Mouse (Mus musculus) limb, embryonic 11.5 days (tissue): ENCODE measurements around the gene Mrpl39. TPM values are rescaled to one million over a fixed set of nuclear protein-coding genes. Genes with fewer than 3 reads are reported as not detected.

Experiments used
- ATAC-seq: fragments of 200-750 bp; cut with Nextera tagmentation; 2 replicates; pipeline ENCODE4 v1.8.0; 2017; ENCODE audit warnings: low read depth; ENCODE audit not compliant: insufficient number of reproducible peaks, low FRiP score, low TSS enrichment
- DNase-seq: peaks from one replicate; pipeline ENCODE4 v3.0.0-alpha.2; 2015; ENCODE audit warnings: low spot score
- H3K27ac ChIP-seq: fragments of 300-500 bp; sonication (generic); replicated peaks from 2 replicates; pipeline ENCODE4 v1.5.1; 2014; ENCODE audit warnings: low read depth, mild to moderate bottlenecking, low read length
- H3K27me3 ChIP-seq: fragments of 300-500 bp; sonication (generic); 2 replicates; pipeline ENCODE4 v1.6.1; 2014; ENCODE audit warnings: mild to moderate bottlenecking, low read length, mixed read lengths; ENCODE audit not compliant: control insufficient read depth, insufficient read depth
- H3K36me3 ChIP-seq: fragments of 300-500 bp; sonication (generic); 2 replicates; pipeline ENCODE4 v1.6.1; 2014; ENCODE audit warnings: mild to moderate bottlenecking, low read length, moderate library complexity, mixed read lengths; ENCODE audit not compliant: control insufficient read depth, insufficient read depth
- H3K4me1 ChIP-seq: fragments of 300-500 bp; sonication (generic); 2 replicates; pipeline ENCODE4 v1.6.1; 2014; ENCODE audit warnings: low read length, mixed read lengths; ENCODE audit not compliant: control insufficient read depth, insufficient read depth
- H3K4me2 ChIP-seq: fragments of 300-500 bp; sonication (generic); 2 replicates; pipeline ENCODE4 v1.6.1; 2014; ENCODE audit warnings: low read depth, mild to moderate bottlenecking, moderate library complexity; ENCODE audit not compliant: severe bottlenecking
- H3K4me3 ChIP-seq: fragments of 300-500 bp; sonication (generic); 2 replicates; pipeline ENCODE4 v1.5.1; 2014; ENCODE audit warnings: low read depth, low read length
- H3K9ac ChIP-seq: fragments of 300-500 bp; sonication (generic); 2 replicates; pipeline ENCODE4 v1.6.1; 2014; ENCODE audit warnings: mild to moderate bottlenecking, low read length
- H3K9me3 ChIP-seq: fragments of 300-500 bp; sonication (generic); 2 replicates; pipeline ENCODE4 v1.6.1; 2016; ENCODE audit warnings: low read length; ENCODE audit not compliant: control insufficient read depth
- WGBS: fragments of 180-500 bp; shearing (Covaris S2); extraction: QIAGEN DNeasy Blood & Tissue Kit; methylation state at CpG from one replicate; pipeline ENCODE4 v1.1.7; 2014; 5-methylcytosine and 5-hydroxymethylcytosine counted together
- polyA plus RNA-seq: library from polyadenylated mRNA; unstranded; fragments of >200 nt; fragmentation: Nextera tagmentation; extraction: Ambion mirVana; gene quantifications from 2 replicates; pipeline ENCODE4 v1.2.1, GENCODE M21; 2014

Gene Mrpl39
- polyA plus RNA-seq, 1 experiment from 2014 or later, result 52.6 TPM

GRCm38 (mm10) chr16:84774761-84775231 lies 39.3 kb upstream of the Mrpl39 start:
- peak overlapping the region; percentile 98 for H3K4me2 ChIP-seq
- WGBS, result under 1% methylated on average over 23 of the region's 23 CpGs
- peak; percentile 67 for DNase-seq
- H3K27me3 ChIP-seq, result peaks cover 11% of the 10 kb centered on the region; the same call in 1 of the 2 replicates
- no peaks in the 10 kb centered on the region for H3K36me3 ChIP-seq
- H3K4me3 ChIP-seq, result peak overlapping the region; percentile 61
- peak overlapping the region; percentile 31; the same call in 1 of the 2 replicates for H3K9ac ChIP-seq
- no peaks in the 10 kb centered on the region for H3K9me3 ChIP-seq
- no peak for ATAC-seq
- H3K4me1 ChIP-seq, result no peaks in the 10 kb centered on the region
- no peak overlapping the region for H3K27ac ChIP-seq

- peaks cover 11% of the 10 kb centered on the region; the same call in 1 of the 2 replicates for H3K27me3 ChIP-seq
- no peaks in the 10 kb centered on the region for H3K4me1 ChIP-seq
- WGBS, result under 1% methylated on average over 43 of the region's 43 CpGs
- ATAC-seq (peak; percentile 81), DNase-seq (peak; percentile 76)
- H3K9me3 ChIP-seq, result no peaks in the 10 kb centered on the region
- peak within 1 kb of the TSS; percentile 61 for H3K4me3 ChIP-seq
- H3K4me2 ChIP-seq, result peak within 1 kb of the TSS; percentile 98
- no peaks in the 10 kb centered on the region for H3K36me3 ChIP-seq
- peak within 1 kb of the TSS; percentile 66 for H3K9ac ChIP-seq
- H3K27ac ChIP-seq, result no peak within 1 kb of the TSS
Measured at GRCm38 (mm10) chr16:84774003-84774703, 38.6 kb upstream of the Mrpl39 start, which contains the start of gene Jam2. Gene Jam2, plus strand, starts transcription at chr16:84774123.

- Histone ChIP-seq H3K4me3 (peak overlapping the region; percentile 61), H3K4me1 (no peaks in the 10 kb centered on the region), H3K9ac (peak overlapping the region; percentile 66; the same call in 1 of the 2 replicates), H3K4me2 (peak overlapping the region; percentile 98), H3K36me3 (no peaks in the 10 kb centered on the region), H3K9me3 (no peaks in the 10 kb centered on the region), H3K27me3 (peaks cover 11% of the 10 kb centered on the region; the same call in 1 of the 2 replicates), H3K27ac (no peak overlapping the region)
- DNase-seq (no peak), ATAC-seq (no peak)
- WGBS, result 3% methylated on average over 15 of the region's 15 CpGs
Measured at GRCm38 (mm10) chr16:84773268-84773861, 37.8 kb upstream of the Mrpl39 start.

GRCm38 (mm10) chr16:84772496-84773267 lies 37.1 kb upstream of the Mrpl39 start:
- no peaks in the 10 kb centered on the region for H3K9me3 ChIP-seq
- no peak overlapping the region for H3K27ac ChIP-seq
- H3K36me3 ChIP-seq, result no peaks in the 10 kb centered on the region
- H3K4me1 ChIP-seq, result no peaks in the 10 kb centered on the region
- H3K27me3 ChIP-seq, result peaks cover 11% of the 10 kb centered on the region; the same call in 1 of the 2 replicates
- no peak overlapping the region for H3K4me3 ChIP-seq
- ATAC-seq (no peak), DNase-seq (no peak)
- WGBS, result 29% methylated on average over 8 of the region's 8 CpGs
- no peak overlapping the region for H3K4me2 ChIP-seq
- no peak overlapping the region for H3K9ac ChIP-seq

- H3K9ac ChIP-seq, result no peak overlapping the region
- H3K27ac ChIP-seq, result no peak overlapping the region
- H3K4me2 ChIP-seq, result no peak overlapping the region
- WGBS, result 89% methylated on average over 2 of the region's 2 CpGs
- no peaks in the 10 kb centered on the region for H3K36me3 ChIP-seq
- DNase-seq, result no peak
- no peak for ATAC-seq
- no peaks in the 10 kb centered on the region for H3K9me3 ChIP-seq
- no peak overlapping the region for H3K4me3 ChIP-seq
- H3K4me1 ChIP-seq, result no peaks in the 10 kb centered on the region
- peaks cover 11% of the 10 kb centered on the region; the same call in 1 of the 2 replicates for H3K27me3 ChIP-seq
Measured at GRCm38 (mm10) chr16:84771461-84771860, 35.9 kb upstream of the Mrpl39 start.

- H3K9me3 ChIP-seq, result no peaks in the 10 kb centered on the region
- H3K4me3 ChIP-seq, result no peak overlapping the region
- H3K9ac ChIP-seq, result no peak overlapping the region
- H3K27me3 ChIP-seq, result peaks cover 10% of the 10 kb centered on the region; the same call in 1 of the 2 replicates
- WGBS, result 90% methylated on average over 7 of the region's 7 CpGs
- H3K4me1 ChIP-seq, result no peaks in the 10 kb centered on the region
- no peak overlapping the region for H3K4me2 ChIP-seq
- H3K27ac ChIP-seq, result no peak overlapping the region
- H3K36me3 ChIP-seq, result no peaks in the 10 kb centered on the region
- DNase-seq, result no peak
- no peak for ATAC-seq
Measured at GRCm38 (mm10) chr16:84770891-84771290, 35.3 kb upstream of the Mrpl39 start.

- H3K9ac ChIP-seq, result no peak overlapping the region
- H3K4me1 ChIP-seq, result no peaks in the 10 kb centered on the region
- DNase-seq (no peak), ATAC-seq (no peak)
- H3K36me3 ChIP-seq, result no peaks in the 10 kb centered on the region
- no peak overlapping the region for H3K4me2 ChIP-seq
- WGBS, result 87% methylated on average over 19 of the region's 19 CpGs
- no peak overlapping the region for H3K27ac ChIP-seq
- no peak overlapping the region for H3K4me3 ChIP-seq
- no peaks in the 10 kb centered on the region for H3K9me3 ChIP-seq
- 0 out of 2 replicates have a peak, but pooled peaks cover 3% of the 10 kb centered on the region for H3K27me3 ChIP-seq
Measured at GRCm38 (mm10) chr16:84769619-84770464, 34.3 kb upstream of the Mrpl39 start.
